Mouse (Mus musculus) left cerebral cortex, adult 9 months (tissue): Measurements from ENCODE around the gene Mad2l1bp.

Source experiments
- DNase-seq, 2 experiments: peaks; one replicate each; pipeline ENCODE4 v3.0.0; 2022; ENCODE audit warnings: low spot score in 2 of 2

Gene Mad2l1bp

GRCm38 (mm10) chr17:46152847-46153782 lies at the start of gene Mad2l1bp:
Gene Mad2l1bp, minus strand, starts transcription at chr17:46153553.
- peak; percentile 80 to 89 for DNase-seq

- peak in 1 of 2 experiments; percentile 25 for DNase-seq
Observed at GRCm38 (mm10) chr17:46203078-46203477, 49.7 kb upstream of the Mad2l1bp start.

GRCm38 (mm10) chr17:46202421-46203071 lies 49.2 kb upstream of the Mad2l1bp start, which contains the start of the genes Polh and Xpo5:
Gene Polh, minus strand, starts transcription at chr17:46202645.
Gene Xpo5, plus strand, starts transcription at chr17:46202782.
- DNase-seq = peak; percentile 72 to 92

- DNase-seq = no peak
Observed at GRCm38 (mm10) chr17:46201151-46201550, 47.8 kb upstream of the Mad2l1bp start.

- no peak for DNase-seq
Observed at GRCm38 (mm10) chr17:46188829-46189228, 35.5 kb upstream of the Mad2l1bp start.

GRCm38 (mm10) chr17:46182273-46182672 lies 28.9 kb upstream of the Mad2l1bp start:
- DNase-seq = no peak

- DNase-seq = no peak
Observed at GRCm38 (mm10) chr17:46170538-46170937, 17.2 kb upstream of the Mad2l1bp start.

GRCm38 (mm10) chr17:46168768-46169167 lies 15.4 kb upstream of the Mad2l1bp start:
- no peak for DNase-seq

GRCm38 (mm10) chr17:46168318-46168717 lies 15.0 kb upstream of the Mad2l1bp start:
- DNase-seq = no peak

- no peak for DNase-seq
Observed at GRCm38 (mm10) chr17:46167014-46167413, 13.7 kb upstream of the Mad2l1bp start.

- no peak for DNase-seq
Observed at GRCm38 (mm10) chr17:46166270-46166669, 12.9 kb upstream of the Mad2l1bp start.

- DNase-seq = no peak
Observed at GRCm38 (mm10) chr17:46165460-46165859, 12.1 kb upstream of the Mad2l1bp start.

- DNase-seq = no peak
Observed at GRCm38 (mm10) chr17:46164791-46165190, 11.4 kb upstream of the Mad2l1bp start.

- DNase-seq = no peak
Observed at GRCm38 (mm10) chr17:46164301-46164700, 10.9 kb upstream of the Mad2l1bp start.

GRCm38 (mm10) chr17:46162951-46163421 lies 9.6 kb upstream of the Mad2l1bp start:
- no peak for DNase-seq

- no peak for DNase-seq
Observed at GRCm38 (mm10) chr17:46162551-46162950, 9.2 kb upstream of the Mad2l1bp start.

GRCm38 (mm10) chr17:46161710-46162109 lies 8.4 kb upstream of the Mad2l1bp start:
- DNase-seq = no peak

GRCm38 (mm10) chr17:46161179-46161578 lies 7.8 kb upstream of the Mad2l1bp start:
- DNase-seq = no peak

- DNase-seq = peak; percentile 98 to 99
Observed at GRCm38 (mm10) chr17:46160686-46161085, 7.3 kb upstream of the Mad2l1bp start, which contains the start of gene Gtpbp2. Gene Gtpbp2, plus strand, starts transcription at chr17:46161032.

- peak; percentile 76 to 91 for DNase-seq
Observed at GRCm38 (mm10) chr17:46160090-46160662, 6.8 kb upstream of the Mad2l1bp start.

- no peak for DNase-seq
Observed at GRCm38 (mm10) chr17:46159236-46159635, 5.9 kb upstream of the Mad2l1bp start.

GRCm38 (mm10) chr17:46157131-46157530 lies 3.8 kb upstream of the Mad2l1bp start:
- no peak for DNase-seq
